Mouse (Mus musculus) hindbrain, embryonic 16.5 days (tissue): Measurements from ENCODE around the gene Gm11034. TPM values are rescaled to one million over a fixed set of nuclear protein-coding genes. Genes with fewer than 3 reads are reported as not detected.
A peak's percentile ranks its signal among the peaks of the same experiment; 100 is the strongest.

Source experiments
- ATAC-seq: fragments of 200-750 bp; cut with Nextera tagmentation; 2 replicates; pipeline ENCODE4 v1.8.0; 2017; ENCODE audit warnings: moderate TSS enrichment, moderate library complexity
- H3K27ac ChIP-seq: fragments of 300-500 bp; sonication (generic); 2 replicates; pipeline ENCODE4 v1.5.1; 2014; ENCODE audit warnings: low read depth, mild to moderate bottlenecking, control low read depth, low read length, moderate library complexity
- H3K27me3 ChIP-seq: fragments of 300-500 bp; sonication (generic); replicated peaks from 2 replicates; pipeline ENCODE4 v1.6.1; 2014; ENCODE audit warnings: low read length; ENCODE audit not compliant: control insufficient read depth, insufficient read depth
- H3K36me3 ChIP-seq: fragments of 300-500 bp; sonication (generic); 2 replicates; pipeline ENCODE4 v1.6.1; 2014; ENCODE audit warnings: mild to moderate bottlenecking, low read length, moderate library complexity, mixed read lengths; ENCODE audit not compliant: control insufficient read depth, insufficient read depth
- H3K4me1 ChIP-seq: fragments of 300-500 bp; sonication (generic); 2 replicates; pipeline ENCODE4 v1.6.1; 2014; ENCODE audit warnings: low read depth, low read length; ENCODE audit not compliant: control insufficient read depth, insufficient read depth
- H3K4me2 ChIP-seq: fragments of 300-500 bp; sonication (generic); 2 replicates; pipeline ENCODE4 v1.6.1; 2014; ENCODE audit warnings: mild to moderate bottlenecking, low read length, control low read depth, moderate library complexity
- H3K4me3 ChIP-seq: fragments of 300-500 bp; sonication (generic); 2 replicates; pipeline ENCODE4 v1.5.1; 2014; ENCODE audit warnings: mild to moderate bottlenecking, low read length, control low read depth, moderate library complexity
- H3K9ac ChIP-seq: fragments of 300-500 bp; sonication (generic); 2 replicates; pipeline ENCODE4 v1.6.1; 2014; ENCODE audit warnings: low read depth, mild to moderate bottlenecking, control low read depth, low read length, moderate library complexity
- H3K9me3 ChIP-seq: fragments of 300-500 bp; sonication (generic); 2 replicates; pipeline ENCODE4 v1.6.1; 2014; ENCODE audit warnings: mild to moderate bottlenecking, low read length, moderate library complexity; ENCODE audit not compliant: control insufficient read depth
- WGBS: fragments of 180-500 bp; shearing (Covaris S2); extraction: QIAGEN DNeasy Blood & Tissue Kit; methylation state at CpG from one replicate; pipeline ENCODE4 v1.1.7; 2014; 5-methylcytosine and 5-hydroxymethylcytosine counted together
- polyA plus RNA-seq: library from polyadenylated mRNA; unstranded; fragments of >200 nt; fragmentation: Nextera tagmentation; extraction: Ambion mirVana; gene quantifications from 2 replicates; pipeline ENCODE4 v1.2.1, GENCODE M21; 2015

Gene Gm11034
- polyA plus RNA-seq, 1 experiment from 2014 or later: not detected

DNA sequence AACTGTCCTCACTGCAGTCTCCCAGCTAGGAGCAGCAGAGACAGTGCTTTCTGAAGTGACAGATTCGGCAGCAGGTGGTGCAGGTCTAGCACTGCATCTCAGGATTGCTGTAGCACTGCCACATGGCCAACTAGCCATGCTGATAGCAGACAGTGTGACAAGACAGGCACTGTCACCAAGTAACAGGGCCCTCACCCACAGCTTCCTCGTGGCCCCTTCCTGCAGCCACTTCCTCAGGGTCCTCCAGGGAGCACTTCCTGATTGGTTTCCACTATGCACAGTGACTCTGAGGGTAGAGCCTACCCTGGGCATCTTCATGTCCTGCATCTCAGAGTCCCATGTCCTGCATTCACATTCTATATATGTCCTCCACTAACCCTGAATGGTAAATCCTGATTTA lies 31.2 kb upstream of the Gm11034 start:
- no peak overlapping the region for H3K4me2 ChIP-seq
- 76% methylated on average over 2 of the region's 2 CpGs for WGBS
- H3K9me3 ChIP-seq: no peaks in the 10 kb centered on the region
- no peaks in the 10 kb centered on the region for H3K27me3 ChIP-seq
- H3K9ac ChIP-seq: no peak overlapping the region
- no peak overlapping the region for H3K27ac ChIP-seq
- H3K4me1 ChIP-seq: peaks cover 18% of the 10 kb centered on the region
- H3K36me3 ChIP-seq: peaks cover 4% of the 10 kb centered on the region; the same call in 1 of the 2 replicates
- ATAC-seq: no peak
- H3K4me3 ChIP-seq: no peak overlapping the region

DNA sequence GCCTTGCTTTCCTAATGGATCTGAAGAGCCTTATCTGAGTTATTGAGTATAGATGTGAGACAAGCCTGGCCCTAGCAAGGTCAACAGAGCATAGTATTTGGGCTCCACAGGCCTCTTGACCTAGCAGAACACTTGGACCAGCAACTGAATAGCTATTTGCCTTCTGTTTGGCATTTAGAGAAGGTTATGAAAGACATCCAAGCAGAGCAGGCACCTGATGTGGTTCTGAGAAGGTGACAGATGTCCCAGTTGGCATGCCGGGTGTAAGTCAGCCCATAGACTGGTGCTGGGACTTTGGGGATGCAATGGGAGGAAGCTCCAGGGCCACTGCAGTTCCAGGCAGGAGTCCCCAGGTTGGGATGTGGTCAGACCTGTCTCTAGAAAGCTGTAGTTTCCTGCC lies 28.8 kb upstream of the Gm11034 start:
- WGBS: 90% methylated on average over 1 of the region's 1 CpGs
- H3K9ac ChIP-seq: no peak overlapping the region
- H3K4me3 ChIP-seq: no peak overlapping the region

DNA sequence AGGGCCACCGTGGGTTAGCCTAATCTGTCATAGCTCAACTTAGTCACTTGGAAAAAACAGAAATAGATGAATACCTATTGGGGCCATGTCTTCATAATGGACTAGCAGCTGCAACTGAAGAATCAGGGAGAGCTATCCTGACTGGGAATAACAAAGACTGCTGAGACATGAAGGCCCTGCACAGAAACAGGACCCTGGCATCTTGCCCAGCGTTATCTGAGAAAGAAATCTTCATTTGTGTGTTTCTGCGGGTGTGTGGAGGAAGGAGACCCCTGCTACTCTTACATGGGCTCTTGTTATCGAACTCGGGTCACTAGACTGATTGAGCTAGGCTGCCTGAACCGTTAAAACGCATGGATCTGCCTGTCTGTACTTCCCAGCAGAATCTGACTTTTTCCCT lies 27.5 kb upstream of the Gm11034 start:
- H3K4me2 ChIP-seq: peak overlapping the region; percentile 73
- H3K27ac ChIP-seq: no peak overlapping the region; the same call in 1 of the 2 replicates
- H3K27me3 ChIP-seq: no peaks in the 10 kb centered on the region
- peaks cover 18% of the 10 kb centered on the region for H3K4me1 ChIP-seq
- H3K4me3 ChIP-seq: peak overlapping the region; percentile 80
- no peaks in the 10 kb centered on the region for H3K9me3 ChIP-seq
- 55% methylated on average over 7 of the region's 7 CpGs for WGBS
- no peaks in the 10 kb centered on the region for H3K36me3 ChIP-seq
- no peak for ATAC-seq
- peak overlapping the region; percentile 87 for H3K9ac ChIP-seq

More for the DNA sequence above, 28.8 kb upstream of the Gm11034 start:
- no peaks in the 10 kb centered on the region for H3K27me3 ChIP-seq
- ATAC-seq: no peak
- no peak overlapping the region for H3K4me2 ChIP-seq
- 0 out of 2 replicates have a peak, but pooled peaks cover 2% of the 10 kb centered on the region for H3K36me3 ChIP-seq
- no peaks in the 10 kb centered on the region for H3K9me3 ChIP-seq
- no peak overlapping the region for H3K27ac ChIP-seq
- H3K4me1 ChIP-seq: peaks cover 18% of the 10 kb centered on the region

DNA sequence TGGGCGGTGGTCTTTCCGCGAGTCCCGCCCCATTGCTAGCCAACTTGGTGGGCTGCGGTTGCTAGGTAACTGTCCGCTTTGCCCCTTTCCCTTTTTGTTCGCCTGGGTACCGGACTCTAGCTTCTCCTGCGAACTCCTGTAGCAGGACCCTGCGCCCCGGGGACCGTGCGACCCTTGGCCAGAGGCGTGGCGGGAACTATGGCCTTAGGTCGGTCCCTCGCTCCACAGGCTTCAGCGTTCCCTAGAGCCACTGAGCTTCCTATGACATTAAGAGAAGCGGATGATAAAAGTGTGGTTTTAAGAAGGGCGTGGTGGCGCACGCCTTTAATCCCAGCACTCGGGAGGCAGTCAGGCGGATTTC lies 26.9 kb upstream of the Gm11034 start:
- WGBS: under 1% methylated on average over 24 of the region's 24 CpGs
- ATAC-seq: no peak
- Histone ChIP-seq H3K4me3 (peak overlapping the region; percentile 80), H3K27me3 (no peaks in the 10 kb centered on the region), H3K27ac (peak overlapping the region; percentile 99), H3K36me3 (no peaks in the 10 kb centered on the region), H3K9me3 (no peaks in the 10 kb centered on the region), H3K4me2 (peak overlapping the region; percentile 73), H3K9ac (peak overlapping the region; percentile 87), H3K4me1 (peaks cover 18% of the 10 kb centered on the region)

DNA sequence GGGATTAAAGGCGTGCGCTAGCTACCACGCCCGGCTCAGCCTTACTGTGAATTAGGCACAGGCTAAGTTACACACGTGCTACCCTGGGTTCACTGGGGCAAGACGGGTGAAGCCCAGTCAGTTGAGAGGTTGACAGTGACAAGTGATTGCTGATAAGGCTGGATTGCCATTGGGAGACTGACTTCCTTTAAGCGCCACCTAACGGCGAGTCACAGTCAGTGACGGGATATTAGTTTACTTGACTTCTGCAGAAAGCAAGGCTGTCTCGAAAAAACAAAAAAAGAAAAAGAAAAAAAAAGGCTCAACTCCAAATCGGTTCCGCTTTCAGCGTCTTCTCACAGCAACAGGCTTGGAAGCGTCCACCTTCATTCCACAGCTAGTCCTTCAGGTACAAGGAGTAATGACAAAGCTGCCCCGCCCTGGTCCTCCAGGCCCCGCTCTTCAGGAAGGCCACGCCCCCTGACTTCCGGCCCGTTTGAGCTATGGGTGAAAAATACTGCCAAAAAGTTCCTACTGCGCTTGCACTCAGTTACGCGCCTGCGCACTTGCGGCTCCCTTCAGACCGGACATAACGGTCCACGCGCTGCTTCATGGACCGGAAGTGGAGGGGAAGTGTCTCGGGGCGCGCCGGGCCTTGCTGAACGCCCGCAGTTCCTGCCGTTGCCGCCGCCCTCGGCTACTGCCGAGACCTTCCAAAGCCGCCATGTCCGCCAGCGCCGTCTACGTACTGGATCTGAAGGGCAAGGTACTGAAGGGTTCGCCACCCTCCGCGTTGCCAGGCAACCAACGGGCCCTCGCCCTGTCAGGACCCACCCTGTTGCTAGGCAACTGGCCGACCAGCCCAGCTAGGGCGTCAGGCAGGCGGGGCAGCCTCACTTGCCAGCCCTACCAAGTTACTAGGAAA lies 26.3 kb upstream of the Gm11034 start, which contains the start of gene Ap1m1:
Ap1m1 (plus strand) TSS at position 520 of the 904 bp plus-strand sequence.
- H3K27ac ChIP-seq: peak within 1 kb of the TSS; percentile 99
- H3K4me2 ChIP-seq: peak within 1 kb of the TSS; percentile 73
- no peaks in the 10 kb centered on the region for H3K36me3 ChIP-seq
- H3K4me1 ChIP-seq: peaks cover 18% of the 10 kb centered on the region
- no peaks in the 10 kb centered on the region for H3K27me3 ChIP-seq
- no peaks in the 10 kb centered on the region for H3K9me3 ChIP-seq
- peak; percentile 97 for ATAC-seq
- peak within 1 kb of the TSS; percentile 87 for H3K9ac ChIP-seq
- under 1% methylated on average over 50 of the region's 54 CpGs for WGBS
- H3K4me3 ChIP-seq: peak within 1 kb of the TSS; percentile 80

DNA sequence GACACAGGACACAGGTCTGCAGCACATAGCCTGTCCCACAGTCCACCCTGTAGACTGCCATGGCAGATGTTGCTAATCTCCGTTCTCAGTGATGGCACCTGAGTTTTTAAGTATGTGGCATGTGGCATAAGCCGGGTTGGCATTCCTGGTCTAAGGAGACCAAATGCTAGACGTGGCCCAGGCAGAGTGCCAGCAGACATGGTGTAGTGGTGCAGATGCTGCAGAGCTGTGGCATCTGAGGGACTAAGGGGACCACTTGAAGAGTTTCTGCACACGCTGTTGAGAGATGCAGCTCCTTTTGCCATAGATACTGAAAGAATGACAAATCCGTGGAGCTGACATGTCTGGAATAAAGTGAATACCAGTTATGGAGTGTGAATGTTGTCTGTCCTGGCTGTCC lies 9.2 kb upstream of the Gm11034 start:
- no peak overlapping the region for H3K9ac ChIP-seq
- H3K36me3 ChIP-seq: peaks cover 13% of the 10 kb centered on the region
- H3K4me3 ChIP-seq: no peak overlapping the region
- no peak overlapping the region for H3K27ac ChIP-seq
- no peaks in the 10 kb centered on the region for H3K9me3 ChIP-seq
- no peak for ATAC-seq
- H3K27me3 ChIP-seq: no peaks in the 10 kb centered on the region
- no peak overlapping the region for H3K4me2 ChIP-seq
- H3K4me1 ChIP-seq: peaks cover 14% of the 10 kb centered on the region
- 93% methylated on average over 5 of the region's 5 CpGs for WGBS

DNA sequence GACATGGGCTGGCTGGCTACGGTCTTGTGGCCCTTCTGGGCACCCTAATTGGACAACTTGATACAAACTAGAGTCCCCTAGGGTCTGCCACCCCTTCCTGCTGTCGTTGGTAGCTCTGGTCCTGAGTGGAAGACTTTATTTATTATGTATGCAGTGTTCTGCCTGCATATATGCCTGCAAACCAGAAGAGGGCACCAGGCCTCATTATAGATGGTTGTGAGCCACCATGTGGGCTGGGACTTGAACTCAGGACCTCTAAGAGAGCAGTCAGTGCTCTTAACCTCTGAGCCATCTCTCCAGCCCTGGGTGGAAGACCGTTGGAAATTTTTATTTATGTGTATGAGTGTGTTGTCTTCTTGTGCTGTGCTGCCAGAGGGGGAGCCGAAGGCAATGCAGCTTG lies 7.3 kb upstream of the Gm11034 start:
- peaks cover 13% of the 10 kb centered on the region for H3K36me3 ChIP-seq
- H3K27me3 ChIP-seq: peaks cover 2% of the 10 kb centered on the region; the same call in 1 of the 2 replicates
- H3K9me3 ChIP-seq: no peaks in the 10 kb centered on the region
- H3K9ac ChIP-seq: no peak overlapping the region
- peaks cover 14% of the 10 kb centered on the region for H3K4me1 ChIP-seq
- peak overlapping the region; percentile 77 for H3K4me3 ChIP-seq
- WGBS: 80% methylated on average over 4 of the region's 4 CpGs
- H3K27ac ChIP-seq: no peak overlapping the region
- H3K4me2 ChIP-seq: peak overlapping the region; percentile 88
- ATAC-seq: no peak

DNA sequence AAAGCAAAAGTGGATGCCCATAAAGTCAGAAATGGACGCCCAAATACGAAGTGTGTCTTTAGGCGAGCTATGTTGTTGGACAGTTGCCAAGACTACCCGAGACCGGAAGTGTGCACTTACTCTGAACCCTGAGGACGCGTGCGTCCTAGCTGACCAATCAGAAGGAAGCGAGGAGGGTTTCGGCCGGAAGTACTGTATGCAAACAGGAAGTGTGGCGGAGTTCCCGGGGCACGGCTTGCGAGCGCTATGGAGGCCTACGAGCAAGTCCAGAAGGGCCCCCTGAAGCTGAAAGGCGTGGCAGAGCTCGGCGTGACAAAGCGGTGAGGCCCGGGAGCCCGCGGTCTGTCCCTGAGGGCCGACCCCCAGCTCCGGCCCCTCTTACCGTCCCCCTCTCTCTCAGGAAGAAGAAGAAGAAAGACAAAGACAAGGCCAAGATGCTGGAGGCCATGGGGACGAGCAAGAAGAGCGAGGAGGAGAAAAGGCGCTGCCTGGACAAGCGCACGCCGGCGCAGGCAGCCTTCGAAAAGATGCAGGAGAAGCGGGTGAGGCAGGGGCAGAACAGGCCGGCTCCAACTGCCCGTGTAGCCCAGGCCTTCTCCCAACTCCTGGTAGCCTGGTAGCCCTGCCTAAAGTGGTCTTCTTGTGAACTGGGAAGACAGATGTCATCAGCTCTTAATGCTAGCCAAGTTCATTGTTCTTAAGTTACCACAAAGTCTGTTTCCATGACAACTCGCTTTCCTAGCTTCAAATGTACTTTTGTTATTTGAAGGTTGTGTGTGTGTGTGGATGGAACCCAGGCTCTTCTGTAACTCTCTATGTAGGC lies 6.3 kb upstream of the Gm11034 start, which contains the start of gene Fam32a:
Fam32a (plus strand) TSS at position 190 of the 823 bp plus-strand sequence.
- peaks cover 13% of the 10 kb centered on the region for H3K36me3 ChIP-seq
- no peaks in the 10 kb centered on the region for H3K9me3 ChIP-seq
- peak within 1 kb of the TSS; percentile 70 for H3K9ac ChIP-seq
- peaks cover 2% of the 10 kb centered on the region; the same call in 1 of the 2 replicates for H3K27me3 ChIP-seq
- 10% methylated on average over 39 of the region's 39 CpGs for WGBS
- peak within 1 kb of the TSS; percentile 88 for H3K4me2 ChIP-seq
- peak; percentile 98 for ATAC-seq
- peaks cover 14% of the 10 kb centered on the region for H3K4me1 ChIP-seq
- H3K27ac ChIP-seq: peak within 1 kb of the TSS; percentile 26
- peak within 1 kb of the TSS; percentile 77 for H3K4me3 ChIP-seq
